Mouse (Mus musculus) kidney, postnatal 36 days (tissue): Measurements from ENCODE around the gene Amotl1.

Source experiments
- DNase-seq, 2 experiments: peaks; one replicate each; pipeline ENCODE4 v3.0.0; 2021 to 2022; ENCODE audit warnings: mixed read lengths in 2 of 2

Gene Amotl1

GRCm38 (mm10) chr9:14534833-14535456 is 109.9 kb downstream of the Amotl1 start:
- DNase-seq = no peak

DNA sequence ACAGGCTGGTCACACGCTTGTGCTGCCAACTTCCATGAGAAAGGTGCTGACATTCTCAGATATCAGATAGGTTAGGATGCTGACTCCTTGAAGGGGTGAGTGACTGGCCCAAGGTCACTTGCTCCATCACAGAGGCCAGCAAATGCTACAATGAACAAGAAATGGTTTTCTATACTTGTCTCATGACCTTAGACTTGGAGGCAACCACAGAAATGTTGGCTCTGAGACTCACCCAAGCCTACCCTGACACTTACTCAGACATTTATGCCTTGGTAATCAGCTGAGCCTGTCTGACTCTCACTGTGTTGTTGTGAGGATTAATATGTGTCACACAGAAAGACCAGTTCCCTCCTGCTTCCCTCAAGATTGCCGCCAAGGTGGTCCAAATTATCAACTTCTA is 111.2 kb downstream of the Amotl1 start:
- DNase-seq = no peak

GRCm38 (mm10) chr9:14532283-14532682 is 112.6 kb downstream of the Amotl1 start:
- no peak for DNase-seq

- DNase-seq = no peak
These were observed 114.9 kb downstream of the Amotl1 start for GRCm38 (mm10) chr9:14530004-14530403.

DNA sequence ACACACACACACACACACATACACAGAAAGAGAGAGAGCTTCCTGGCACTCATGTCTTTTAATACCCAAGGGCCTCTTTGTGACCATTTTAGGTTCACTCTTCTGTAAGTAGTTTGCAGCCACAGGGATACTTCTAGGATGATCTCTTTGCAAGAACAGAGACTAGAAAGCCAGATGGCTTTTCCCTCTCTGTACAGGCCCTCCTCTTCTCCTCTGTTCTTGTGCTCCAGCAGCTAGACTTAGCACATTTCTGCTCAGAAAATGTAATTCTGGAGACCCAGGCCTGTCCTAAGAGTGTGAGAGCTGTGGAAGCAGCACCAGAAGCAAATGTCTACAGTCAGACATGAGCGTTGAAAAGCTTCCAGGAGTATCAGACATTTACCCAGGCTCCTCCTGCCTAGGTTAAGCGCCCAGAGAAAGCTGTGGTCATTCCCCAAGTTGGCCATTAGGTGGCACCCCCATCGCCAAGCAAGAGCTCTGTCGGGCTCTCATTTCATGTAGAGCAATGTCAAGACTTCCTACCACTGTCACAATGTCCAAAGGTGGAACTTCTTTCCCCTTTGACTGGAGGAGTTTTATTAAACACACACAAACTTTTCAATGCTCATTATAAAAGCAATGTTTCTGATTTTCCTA is 121.3 kb downstream of the Amotl1 start:
- peak; percentile 79 to 84 for DNase-seq

DNA sequence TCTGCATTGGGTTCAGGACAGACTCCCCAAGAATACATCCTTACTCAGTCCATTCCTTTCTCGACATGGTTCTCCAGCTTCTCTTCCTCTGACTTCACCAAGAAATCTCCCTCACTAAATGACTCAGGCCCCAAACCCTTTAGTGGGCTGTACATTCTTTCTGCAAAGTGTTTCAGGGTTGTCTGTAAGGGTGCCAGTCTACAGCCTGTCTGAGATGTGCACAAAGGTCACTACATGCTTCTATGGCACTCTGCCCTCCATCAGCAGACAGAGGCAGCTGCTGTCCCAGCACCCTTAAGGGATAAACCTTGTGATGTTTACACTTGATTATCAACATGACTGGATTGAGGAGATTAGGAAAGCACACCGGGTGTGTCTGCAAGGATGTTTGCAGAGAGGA is 123.2 kb downstream of the Amotl1 start:
- no peak for DNase-seq

DNA sequence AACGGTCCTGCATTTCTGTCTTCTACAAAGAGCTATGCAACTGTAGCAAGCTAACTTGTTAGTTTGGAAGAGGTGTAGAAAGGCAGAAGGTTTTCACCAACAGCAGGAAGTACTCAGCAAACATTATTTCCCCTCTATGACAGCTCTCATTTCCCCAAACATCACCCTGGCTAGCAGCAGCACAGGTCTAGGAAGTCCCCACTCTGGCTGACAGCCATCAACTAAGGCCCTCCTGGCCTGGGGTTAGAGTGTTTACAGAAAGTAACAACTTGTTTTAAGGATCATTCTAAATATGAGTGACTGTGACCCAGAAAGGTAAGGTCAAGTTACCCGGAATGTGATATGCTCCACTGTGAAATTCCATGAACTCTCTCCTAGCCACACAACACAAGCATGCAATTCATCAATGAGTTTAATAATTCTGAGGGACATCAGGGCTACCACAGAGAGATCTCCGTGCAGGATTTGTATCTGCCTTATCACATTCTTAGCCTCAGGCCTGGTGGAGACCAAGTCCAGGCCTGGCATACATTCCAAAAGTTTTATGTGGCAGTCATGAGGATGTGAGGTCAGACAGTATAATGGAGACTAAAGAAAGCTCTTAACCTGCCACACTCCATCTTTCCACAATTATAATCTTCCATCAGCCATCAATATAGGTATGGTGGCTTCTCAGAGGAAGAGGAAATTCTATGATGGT is 123.7 kb downstream of the Amotl1 start:
- DNase-seq = no peak

GRCm38 (mm10) chr9:14518105-14518504 is 126.8 kb downstream of the Amotl1 start:
- DNase-seq = no peak

- DNase-seq = no peak
These were observed 127.6 kb downstream of the Amotl1 start for GRCm38 (mm10) chr9:14517296-14517695.

DNA sequence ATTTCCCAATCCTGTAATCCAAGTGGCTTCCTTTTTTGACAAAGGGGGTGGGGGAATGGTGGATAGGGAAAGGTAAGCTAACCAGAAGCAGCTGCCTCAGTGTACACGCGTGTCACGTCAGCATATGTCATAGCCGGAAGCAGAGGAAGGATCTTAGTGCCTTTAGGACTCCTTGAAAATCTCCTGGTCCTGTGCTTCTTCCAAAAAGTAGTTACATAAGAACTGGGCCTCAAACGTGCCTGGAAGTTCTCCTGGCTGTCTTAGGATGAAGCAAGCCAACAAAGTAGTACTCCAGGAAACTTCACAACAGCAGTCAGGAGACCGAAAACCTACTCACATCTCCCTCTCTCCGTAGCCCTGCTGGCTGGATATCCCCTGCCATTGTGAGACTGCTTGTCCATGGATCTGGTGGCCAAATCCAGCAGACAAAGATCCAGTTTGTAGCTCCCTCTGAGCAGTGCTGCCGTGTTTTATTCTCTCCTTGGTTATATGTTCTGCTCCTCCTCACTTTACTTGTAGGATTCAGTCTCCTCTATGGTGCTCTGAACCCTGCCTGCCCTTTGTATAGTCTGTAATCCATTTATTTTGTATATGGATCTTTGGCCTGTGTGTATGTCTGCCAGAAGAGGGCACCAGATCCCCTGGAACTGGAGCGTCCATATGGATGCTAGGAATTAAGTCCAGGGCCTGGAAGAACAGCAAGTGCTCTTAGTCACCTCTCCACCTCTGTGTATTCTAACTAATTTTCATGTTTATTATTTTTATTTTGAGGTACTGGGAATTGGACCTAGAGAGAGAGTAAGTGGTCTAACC is 132.0 kb downstream of the Amotl1 start:
- DNase-seq = peak; percentile 24 to 53

DNA sequence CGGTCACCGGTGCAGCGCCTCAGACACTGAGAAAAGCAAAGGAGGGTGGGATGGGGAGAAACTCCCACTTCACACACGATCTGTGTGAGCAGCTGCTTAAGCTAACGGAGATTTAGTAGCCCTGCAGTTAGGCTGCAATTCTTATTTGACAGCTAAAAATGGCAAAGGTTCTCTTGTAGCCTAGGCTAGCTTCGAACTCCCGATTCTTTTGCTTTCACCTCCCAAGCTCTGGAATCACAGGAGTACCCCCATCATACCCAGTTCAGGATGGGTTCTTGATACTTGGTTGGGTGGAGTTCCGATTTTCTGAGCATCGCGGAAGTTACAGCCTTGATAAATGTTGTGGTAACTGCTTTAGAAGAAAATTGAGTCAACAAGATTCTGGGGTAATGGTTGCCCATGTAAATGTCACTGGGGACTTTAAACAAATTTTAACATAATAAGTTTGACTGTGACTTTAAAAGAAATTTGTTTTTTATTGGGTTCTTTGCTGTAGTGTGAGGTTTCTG is 143.9 kb downstream of the Amotl1 start:
- no peak for DNase-seq

GRCm38 (mm10) chr9:14500023-14500915 is 144.6 kb downstream of the Amotl1 start, which contains the start of the genes Kdm4d and Cwc15:
Gene Kdm4d (minus strand): TSS chr9:14500482.
Gene Cwc15 (plus strand): TSS chr9:14500617.
- DNase-seq = peak; percentile 97 to 98

DNA sequence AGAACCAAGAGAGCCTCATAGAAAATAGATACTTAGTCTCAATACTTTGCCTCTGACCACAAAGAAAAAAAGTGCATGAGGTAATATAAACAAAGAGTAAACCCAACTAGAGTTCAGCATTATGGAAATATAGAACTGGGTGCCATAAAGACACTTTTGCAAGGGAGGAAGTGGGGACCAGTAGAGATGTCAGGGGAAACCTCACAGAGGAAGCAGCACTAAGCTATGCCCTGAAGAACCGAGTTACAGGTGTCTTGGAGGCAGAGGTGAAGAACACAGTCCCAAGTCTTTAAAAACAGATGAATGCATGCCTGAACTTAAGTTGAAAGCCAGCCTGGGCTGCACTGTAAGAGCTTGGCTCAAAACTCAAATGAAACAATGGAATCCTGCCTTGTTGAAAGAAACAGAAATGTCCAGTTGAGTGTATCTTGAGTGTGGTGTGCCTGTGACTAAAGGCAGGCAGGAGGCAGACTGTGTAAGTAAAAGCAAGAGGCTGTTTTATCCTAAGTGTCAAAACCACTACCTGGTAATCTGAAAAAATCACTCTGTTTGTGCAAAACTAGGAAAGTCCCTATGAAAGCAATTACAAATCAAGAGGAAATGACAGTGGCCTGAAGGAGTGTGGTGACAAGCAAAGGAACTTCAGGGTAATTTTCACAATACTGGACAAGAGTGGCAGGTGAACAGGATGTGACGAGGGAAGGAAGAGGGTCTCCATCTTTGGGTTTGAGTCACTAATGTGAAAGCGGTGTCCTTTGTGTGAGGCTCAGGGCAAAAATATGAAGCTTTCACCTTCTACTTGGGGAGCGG is 145.8 kb downstream of the Amotl1 start:
- DNase-seq = no peak
